Mouse (Mus musculus) cortical plate, adult 2 months (tissue): ENCODE data around the gene H2-Aa.

Source experiments
- CTCF ChIP-seq: fragments of 200-500 bp; IDR thresholded peaks from 2 replicates; pipeline ENCODE4 v1.5.1; 2011; ENCODE audit warnings: mild to moderate bottlenecking, control low read depth, low read length; ENCODE audit not compliant: insufficient read depth; ENCODE audit errors: extremely low read depth
- POLR2A ChIP-seq: fragments of 200-500 bp; IDR thresholded peaks from 2 replicates; pipeline ENCODE4 v1.6.1; 2011; ENCODE audit warnings: mild to moderate bottlenecking, low read length, control low read depth; ENCODE audit not compliant: insufficient read depth; ENCODE audit errors: extremely low read depth

DNA sequence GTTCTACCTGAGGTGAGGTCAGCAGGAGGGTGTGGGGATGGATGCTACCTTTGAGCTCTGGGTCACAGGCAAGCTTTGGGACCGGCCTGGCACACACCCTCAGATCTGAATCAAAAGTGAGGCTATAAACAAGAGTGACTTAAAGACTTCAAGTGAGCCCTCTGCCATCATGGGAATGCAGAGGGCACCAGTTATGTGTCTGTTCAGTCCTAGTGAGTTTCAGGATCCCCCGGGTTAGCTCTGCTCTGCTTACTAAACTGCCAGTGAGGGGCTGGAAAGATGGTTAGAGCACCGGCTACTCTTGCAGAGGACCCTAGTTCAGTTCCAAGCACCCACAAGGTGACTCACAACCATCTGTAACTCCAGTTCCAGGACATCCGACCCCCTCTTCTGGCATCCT, 4.9 kb upstream of the H2-Aa start:
- TF ChIP-seq POLR2A, result no peak
- TF ChIP-seq CTCF, result no peak
